Mouse (Mus musculus) cerebellum, adult 2 months (tissue): ENCODE measurements at regions not wholly inside any gene's neighbourhood (a gene's known extent, or its start where the extent isn't known, plus 50 kb on each side); places are given as distances from the start of the nearest gene placed in this dataset.

Experiments used
- CTCF ChIP-seq: fragments of 200-500 bp; IDR thresholded peaks from 2 replicates; pipeline ENCODE4 v1.5.1; 2011; ENCODE audit warnings: low read depth, mild to moderate bottlenecking, control low read depth, low read length, moderate library complexity, borderline replicate concordance; ENCODE audit not compliant: insufficient read depth
- POLR2A ChIP-seq: fragments of 200-500 bp; IDR thresholded peaks from 2 replicates; pipeline ENCODE4 v1.6.1; 2011; ENCODE audit warnings: low read length, control low read depth, borderline replicate concordance; ENCODE audit not compliant: insufficient read depth

GRCm38 (mm10) chr11:21433726-21434125, 62.7 kb upstream of the Ugp2 start:
- peak; percentile 18; the same call in 1 of the 2 replicates for TF ChIP-seq CTCF
- no peak for TF ChIP-seq POLR2A
